Mouse (Mus musculus) brain, embryonic 14.5 days (tissue): ENCODE measurements around the gene Gm26897. TPM values are rescaled to one million over a fixed set of nuclear protein-coding genes. Genes with fewer than 3 reads are reported as not detected.

Source experiments
- DNase-seq: peaks from one replicate; pipeline ENCODE4 v3.0.0-alpha.2; 2011; ENCODE audit warnings: low read depth
- CTCF ChIP-seq: fragments of 200-500 bp; IDR thresholded peaks from 2 replicates; pipeline ENCODE4 v1.5.1; 2012; ENCODE audit warnings: inconsistent platforms, mild to moderate bottlenecking, moderate library complexity, borderline replicate concordance; ENCODE audit not compliant: insufficient read depth, insufficient read length; ENCODE audit errors: extremely low read depth
- POLR2A ChIP-seq: fragments of 200-500 bp; IDR thresholded peaks from 2 replicates; pipeline ENCODE4 v1.6.1; 2012; ENCODE audit warnings: mild to moderate bottlenecking, inconsistent platforms, borderline replicate concordance; ENCODE audit not compliant: poor library complexity, insufficient read depth, insufficient read length, severe bottlenecking; ENCODE audit errors: extremely low read depth
- polyA plus RNA-seq: library from polyadenylated mRNA; depleted of rRNA; stranded (reverse); fragments of >200 nt; gene quantifications from 2 replicates; pipeline ENCODE4 v1.2.3, GENCODE M21; 2012; rRNA removed

Gm26897 gene
- not detected in 2 replicates for polyA plus RNA-seq

GRCm38 (mm10) chr5:111733851-111734250 is at the start of gene Gm26897:
Gene Gm26897, plus strand, starts transcription at chr5:111733924.
- TF ChIP-seq CTCF (no peak), POLR2A (no peak)

DNA sequence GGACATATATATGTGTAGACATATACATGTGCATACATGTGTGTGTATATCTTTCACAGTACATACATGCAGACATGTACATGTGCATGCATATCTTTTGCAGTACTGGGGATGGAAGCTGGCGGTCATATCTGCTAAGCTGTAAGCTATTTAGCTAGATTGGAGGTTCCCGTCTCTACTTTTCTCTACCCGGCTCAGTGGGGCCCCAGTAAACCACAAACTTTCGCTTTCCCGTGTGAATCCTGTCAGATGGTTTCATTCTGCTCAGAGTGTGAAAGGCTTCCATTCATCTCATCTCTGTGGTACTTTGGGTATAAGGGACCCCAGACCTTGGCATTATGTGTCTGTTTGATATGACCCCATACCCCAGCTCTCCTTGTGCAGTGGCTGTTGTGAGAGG is 46.4 kb upstream of the Gm26897 start:
- TF ChIP-seq CTCF (no peak), POLR2A (no peak)
- DNase-seq = no peak

More at GRCm38 (mm10) chr5:111733851-111734250, at the start of gene Gm26897:
- DNase-seq = no peak

- no peak for TF ChIP-seq POLR2A
- no peak for TF ChIP-seq CTCF
- peak; percentile 88 for DNase-seq
These were observed 45.1 kb upstream of the Gm26897 start for GRCm38 (mm10) chr5:111688584-111688983.

GRCm38 (mm10) chr5:111697996-111698395 is 35.7 kb upstream of the Gm26897 start:
- TF ChIP-seq POLR2A (no peak), CTCF (no peak)

GRCm38 (mm10) chr5:111699711-111700303 is 33.9 kb upstream of the Gm26897 start:
- peak; percentile 91 for DNase-seq
- TF ChIP-seq CTCF (no peak), POLR2A (no peak)

More at GRCm38 (mm10) chr5:111697996-111698395, 35.7 kb upstream of the Gm26897 start:
- no peak for DNase-seq

- no peak for TF ChIP-seq POLR2A
- TF ChIP-seq CTCF = no peak
- DNase-seq = no peak
These were observed 31.9 kb upstream of the Gm26897 start for GRCm38 (mm10) chr5:111701634-111702329.

DNA sequence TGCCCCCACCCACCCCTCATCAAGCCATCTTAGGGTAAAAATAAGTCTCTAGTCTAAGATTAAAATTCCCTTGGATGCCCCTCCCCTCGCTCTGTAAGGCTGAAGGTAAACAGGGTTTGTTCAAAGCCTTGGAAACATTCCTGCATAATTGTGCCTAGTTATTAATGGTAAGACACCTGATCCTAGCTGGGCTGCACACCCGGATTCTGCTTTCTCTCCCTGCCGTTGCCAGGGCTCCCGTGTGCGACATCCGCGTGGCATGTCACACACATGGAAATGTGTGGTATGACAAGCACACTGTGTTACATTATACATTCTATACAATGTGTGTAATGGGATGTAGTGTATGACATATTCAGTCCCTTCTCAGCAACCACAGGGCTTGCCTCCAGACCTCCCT is 30.1 kb upstream of the Gm26897 start:
- no peak for TF ChIP-seq POLR2A
- TF ChIP-seq CTCF = no peak
- peak; percentile 64 for DNase-seq

GRCm38 (mm10) chr5:111704326-111704725 is 29.4 kb upstream of the Gm26897 start:
- no peak for DNase-seq
- no peak for TF ChIP-seq POLR2A
- TF ChIP-seq CTCF = no peak

- DNase-seq = peak; percentile 82
- TF ChIP-seq CTCF = no peak
- no peak for TF ChIP-seq POLR2A
These were observed 24.4 kb upstream of the Gm26897 start for GRCm38 (mm10) chr5:111709195-111709901.

DNA sequence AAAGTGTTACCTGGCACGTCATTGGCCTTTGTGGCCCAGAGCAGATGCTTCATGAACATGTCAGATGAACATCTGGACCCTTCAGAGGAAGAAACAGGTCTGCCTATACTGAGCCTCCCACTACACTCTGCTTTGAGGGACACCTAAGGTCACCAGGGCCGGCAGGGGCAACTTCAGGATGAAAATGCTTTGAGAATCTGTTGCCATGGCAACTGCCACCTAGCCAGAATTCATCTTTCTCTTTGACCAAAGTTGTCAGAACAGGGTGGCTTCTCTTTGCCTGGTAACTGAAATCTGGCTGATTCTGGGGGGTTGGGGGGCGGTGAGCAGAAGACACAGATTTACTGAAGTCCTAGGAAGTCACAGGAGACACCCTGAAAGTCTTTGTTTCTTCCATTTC is 14.7 kb upstream of the Gm26897 start:
- no peak for DNase-seq
- TF ChIP-seq CTCF = no peak
- no peak for TF ChIP-seq POLR2A

DNA sequence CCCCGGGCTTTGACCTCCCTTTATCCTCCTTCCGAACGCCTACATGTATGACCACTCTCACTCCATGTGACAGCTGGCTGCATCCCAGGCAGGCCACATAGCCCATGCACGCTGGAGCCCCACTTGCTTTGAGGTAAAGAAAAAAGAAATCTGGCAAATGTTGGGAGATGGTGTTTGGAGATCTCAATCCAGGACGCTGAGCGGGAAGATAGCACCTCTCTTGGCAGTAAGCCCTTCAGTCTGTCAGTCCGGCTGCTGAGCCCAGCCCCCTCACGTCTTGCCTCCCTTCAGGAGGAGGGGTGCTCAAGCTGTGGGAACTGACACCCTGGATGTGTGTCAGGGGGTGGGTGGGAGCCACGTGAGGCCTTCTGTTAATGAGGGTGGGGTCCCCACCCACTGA is 13.0 kb upstream of the Gm26897 start:
- peak; percentile 93 for DNase-seq

More for the DNA sequence above, 13.0 kb upstream of the Gm26897 start:
- TF ChIP-seq CTCF (no peak), POLR2A (no peak)
